Mouse (Mus musculus) left cerebral cortex, adult 2 months (tissue): ENCODE data around the gene Tmem201. TPM values are rescaled to one million over a fixed set of nuclear protein-coding genes. Genes with fewer than 3 reads are reported as not detected.

Experiments used
- DNase-seq, 2 experiments: peaks; one replicate each; pipeline ENCODE4 v3.0.0; 2021 to 2022; ENCODE audit warnings: low spot score in 2 of 2, mixed read lengths in 1 of 2; ENCODE audit errors: extremely low spot score in 1 of 2
- H3K27ac ChIP-seq: fragments of 200-600 bp; 2 replicates; pipeline ENCODE4 v1.8.1; 2022
- H3K4me3 ChIP-seq: fragments of 200-600 bp; 2 replicates; pipeline ENCODE4 v1.8.1; 2022
- CTCF ChIP-seq: fragments of 200-600 bp; IDR thresholded peaks from 2 replicates; pipeline ENCODE4 v1.8.1; 2022; ENCODE audit warnings: antibody characterized with exemption, mild to moderate bottlenecking, moderate library complexity
- intact Hi-C: fragments of 180-260 bp; cut with DNase I; formaldehyde crosslinking; loops from one replicate; pipeline ENCODE4 v1.15.1; 2025
- total RNA-seq, 2 experiments: library from RNA; stranded (reverse); gene quantifications; 2 replicates each; pipeline ENCODE4 v1.2.3; 2021

The Tmem201 gene
- total RNA-seq, 2 experiments from 2014 or later, result 63.3 to 67.9 TPM

GRCm38 (mm10) chr4:149691368-149691767 lies 46.5 kb downstream of the Tmem201 start:
- H3K27ac ChIP-seq, result no peak overlapping the region
- TF ChIP-seq CTCF, result no peak
- H3K4me3 ChIP-seq, result no peak overlapping the region
- intact Hi-C loops, result no loop called here
- no peak for DNase-seq

GRCm38 (mm10) chr4:149690828-149691280 lies 47.0 kb downstream of the Tmem201 start:
- Histone ChIP-seq H3K27ac (no peak overlapping the region), H3K4me3 (no peak overlapping the region)
- DNase-seq, result no peak
- intact Hi-C loops, result no loop called here
- TF ChIP-seq CTCF, result no peak

- no peak for DNase-seq
- intact Hi-C loops, result no loop called here
- Histone ChIP-seq H3K27ac (no peak overlapping the region), H3K4me3 (no peak overlapping the region)
- no peak for TF ChIP-seq CTCF
These were observed 47.8 kb downstream of the Tmem201 start for GRCm38 (mm10) chr4:149689822-149690700.

- no peak for TF ChIP-seq CTCF
- intact Hi-C loops, result no loop called here
- Histone ChIP-seq H3K27ac (no peak overlapping the region), H3K4me3 (no peak overlapping the region)
- no peak for DNase-seq
These were observed 49.0 kb downstream of the Tmem201 start for GRCm38 (mm10) chr4:149688861-149689260.

GRCm38 (mm10) chr4:149684841-149685623 lies 52.8 kb downstream of the Tmem201 start:
- Histone ChIP-seq H3K27ac (no peak overlapping the region), H3K4me3 (no peak overlapping the region)
- no peak for DNase-seq
- intact Hi-C loops, result no loop called here
- no peak for TF ChIP-seq CTCF

GRCm38 (mm10) chr4:149683875-149684274 lies 54.0 kb downstream of the Tmem201 start:
- Histone ChIP-seq H3K27ac (no peak overlapping the region), H3K4me3 (no peak overlapping the region)
- no peak for DNase-seq
- intact Hi-C loops, result no loop called here
- TF ChIP-seq CTCF, result no peak

- no peak for DNase-seq
- Histone ChIP-seq H3K4me3 (no peak overlapping the region), H3K27ac (no peak overlapping the region)
- no peak for TF ChIP-seq CTCF
- intact Hi-C loops, result no loop called here
These were observed 58.6 kb downstream of the Tmem201 start for GRCm38 (mm10) chr4:149679056-149679770.

GRCm38 (mm10) chr4:149678006-149678405 lies 59.8 kb downstream of the Tmem201 start:
- intact Hi-C loops, result no loop called here
- Histone ChIP-seq H3K27ac (no peak overlapping the region), H3K4me3 (no peak overlapping the region)
- no peak for TF ChIP-seq CTCF
- DNase-seq, result no peak

- intact Hi-C loops, result no loop called here
- peak; percentile 76 to 81 for DNase-seq
- no peak for TF ChIP-seq CTCF
- H3K4me3 ChIP-seq, result peak overlapping the region; percentile 87
- H3K27ac ChIP-seq, result peak overlapping the region; percentile 75
These were observed 62.2 kb downstream of the Tmem201 start for GRCm38 (mm10) chr4:149675378-149676261.

GRCm38 (mm10) chr4:149674814-149675377 lies 62.9 kb downstream of the Tmem201 start:
- peak overlapping the region; percentile 75 for H3K27ac ChIP-seq
- TF ChIP-seq CTCF, result no peak
- H3K4me3 ChIP-seq, result peak overlapping the region; percentile 87
- no peak for DNase-seq
- intact Hi-C loops, result no loop called here
